Mouse (Mus musculus) WW6 (cell line): ENCODE results near the gene Btd.
"Not testable (repeated sequence)": the region's sequence is repeated elsewhere in the genome, so short reads cannot be mapped to it uniquely, and the experiment has no call there.

Source experiments
- DNase-seq: peaks from one replicate; pipeline ENCODE4 v3.0.0-alpha.2; 2013; ENCODE audit warnings: low read depth, low spot score

Btd gene

GRCm38 (mm10) chr14:31640890-31641505 is at the start of gene Btd, which contains the start of gene Hacl1:
Btd (plus strand) TSS chr14:31641028.
Hacl1 (minus strand) TSS chr14:31641286.
- DNase-seq: peak; percentile 76

GRCm38 (mm10) chr14:31591243-31591642 is 49.6 kb upstream of the Btd start, which contains the start of gene Colq:
Colq (minus strand) TSS chr14:31591343.
- no peak for DNase-seq

DNA sequence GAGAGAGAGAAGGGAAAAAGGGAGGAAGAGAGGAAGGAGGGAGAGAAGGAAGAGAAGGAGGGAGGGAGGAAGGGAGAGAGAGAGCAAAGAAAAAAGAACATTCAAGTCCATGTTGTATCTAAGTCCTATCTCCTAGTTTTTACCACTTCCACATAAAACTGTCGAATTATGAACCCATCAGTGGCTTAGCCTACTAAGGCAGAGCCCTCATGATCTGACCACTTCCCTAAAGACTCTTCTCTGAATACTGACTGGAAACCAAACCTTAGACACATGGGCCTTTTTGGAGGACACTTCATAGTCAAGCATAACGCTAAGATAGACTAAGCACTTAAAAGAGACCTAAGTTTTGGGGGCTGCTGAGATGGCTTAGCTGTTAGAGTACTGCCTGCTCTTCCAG is 47.8 kb upstream of the Btd start:
- no peak for DNase-seq

DNA sequence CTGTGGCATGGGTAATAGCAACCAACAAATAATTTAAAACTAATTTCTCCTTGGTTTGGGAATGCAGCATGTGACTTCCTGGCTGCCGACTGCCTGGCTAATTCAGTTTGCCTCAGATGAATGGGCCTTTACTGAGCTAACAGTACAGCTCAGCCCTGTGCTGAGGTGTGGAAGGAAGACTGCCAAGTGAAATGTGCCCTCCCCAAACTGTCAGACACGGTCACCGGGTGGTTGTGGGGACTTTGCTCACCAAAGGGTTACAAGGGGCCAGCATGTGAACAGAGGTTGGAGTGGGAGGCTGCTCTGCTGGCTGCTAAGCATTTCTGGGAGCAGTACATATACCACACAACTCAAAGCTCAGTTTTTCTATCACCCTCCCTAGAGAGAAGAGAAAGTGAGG is 46.1 kb upstream of the Btd start:
- no peak for DNase-seq

DNA sequence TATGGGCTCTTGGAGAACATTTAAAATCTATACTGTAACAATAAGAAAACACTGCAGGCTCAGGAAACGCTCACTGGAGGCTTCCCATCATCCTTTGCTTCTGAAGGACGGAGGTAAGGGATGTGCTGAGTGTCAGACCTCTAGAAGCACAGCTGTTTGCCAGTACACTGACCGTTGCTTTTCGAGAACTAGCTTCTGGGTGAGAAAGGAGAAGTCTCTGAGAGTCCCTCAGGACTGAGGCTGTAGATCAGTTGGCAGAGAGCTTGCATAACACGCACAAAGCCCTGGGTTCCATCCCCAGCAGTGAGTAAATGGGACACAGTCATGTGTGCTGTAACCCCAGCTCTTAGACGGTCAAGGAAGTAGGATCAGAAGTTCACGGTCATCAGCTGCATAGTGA is 44.4 kb upstream of the Btd start:
- no peak for DNase-seq

DNA sequence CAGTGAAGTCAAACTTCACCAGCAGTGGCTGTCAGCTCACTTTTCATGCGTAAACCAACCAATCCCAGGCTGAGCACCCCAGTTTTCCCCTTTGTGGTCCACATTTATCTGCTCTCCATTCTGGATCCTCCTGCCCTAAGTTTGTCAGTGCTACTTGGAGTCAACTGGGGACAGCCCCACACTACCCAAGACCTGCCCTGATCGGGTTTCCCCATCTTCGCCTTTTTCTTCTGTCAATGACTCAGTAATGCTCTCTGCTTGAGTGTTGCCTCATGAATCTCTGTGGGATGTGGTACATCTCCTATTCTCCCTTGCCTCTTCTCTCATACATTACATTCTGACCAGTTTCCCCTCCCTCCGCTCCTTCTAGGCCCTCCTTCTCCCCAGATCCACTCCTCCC is 43.4 kb upstream of the Btd start:
- no peak for DNase-seq

GRCm38 (mm10) chr14:31601908-31602615 is 38.8 kb upstream of the Btd start:
- DNase-seq: no peak

- DNase-seq: not testable (repeated sequence)
Measured at GRCm38 (mm10) chr14:31602616-31602979, 38.2 kb upstream of the Btd start.

GRCm38 (mm10) chr14:31604916-31605315 is 35.9 kb upstream of the Btd start:
- DNase-seq: no peak

DNA sequence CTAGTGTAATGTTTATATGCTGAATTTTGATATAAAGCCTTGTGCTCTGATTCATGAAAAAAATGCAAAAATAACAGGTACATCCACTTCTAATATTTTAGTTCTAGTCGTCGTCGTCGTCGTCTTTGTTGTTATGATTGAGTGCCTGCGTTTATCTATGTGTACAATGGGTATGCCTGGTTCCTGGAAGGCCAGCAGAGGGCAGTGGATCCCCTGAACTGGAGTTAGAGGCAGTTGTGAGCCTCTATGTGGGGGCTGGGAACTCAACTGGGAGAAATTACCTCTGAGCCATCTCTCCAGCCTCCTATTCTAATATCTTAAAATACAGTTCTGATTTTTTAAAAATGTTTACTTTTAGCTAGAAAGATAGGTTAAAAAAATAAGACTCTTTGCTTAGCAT is 35.3 kb upstream of the Btd start:
- DNase-seq: peak; percentile 33

- no peak for DNase-seq
Measured at GRCm38 (mm10) chr14:31611986-31612385, 28.8 kb upstream of the Btd start.

DNA sequence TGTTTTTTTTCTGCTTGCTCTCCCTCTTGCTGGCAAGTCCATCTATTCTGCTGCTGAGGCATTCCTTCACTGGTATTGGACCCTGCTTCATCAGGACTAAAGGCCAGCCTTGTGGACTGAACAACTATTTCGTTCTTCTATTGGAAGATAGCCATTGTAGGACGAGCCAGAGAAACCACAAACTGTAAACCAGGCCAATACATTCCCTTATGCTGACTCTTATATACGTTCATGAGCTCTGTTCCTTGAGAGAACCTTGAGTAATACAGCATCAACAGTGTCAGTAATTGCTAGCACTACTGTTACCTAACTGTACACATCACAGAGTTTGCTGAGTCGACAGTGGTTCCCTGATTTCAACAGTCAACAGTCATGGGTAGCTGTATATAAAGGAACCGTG is 27.2 kb upstream of the Btd start:
- DNase-seq: no peak

- no peak for DNase-seq
Measured at GRCm38 (mm10) chr14:31617204-31617603, 23.6 kb upstream of the Btd start.

DNA sequence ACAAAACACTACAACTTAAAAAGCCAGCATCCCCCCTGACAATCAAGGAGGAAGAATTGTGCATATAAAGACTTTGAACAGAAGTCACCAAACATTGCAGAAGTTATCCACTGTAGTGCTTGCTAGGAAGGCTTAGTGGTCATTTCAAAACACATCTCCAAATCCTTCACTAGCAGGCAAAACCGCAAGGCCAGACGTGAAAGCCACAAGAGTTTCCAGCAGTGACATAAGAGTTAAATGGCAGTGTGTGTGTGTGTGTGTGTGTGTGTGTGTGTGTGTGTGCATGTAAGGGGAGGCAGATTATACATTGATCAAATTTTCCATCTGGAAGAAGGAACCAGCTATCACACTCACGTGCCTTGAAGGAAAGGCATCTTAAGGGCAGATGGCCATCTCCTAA is 22.8 kb upstream of the Btd start:
- no peak for DNase-seq

DNA sequence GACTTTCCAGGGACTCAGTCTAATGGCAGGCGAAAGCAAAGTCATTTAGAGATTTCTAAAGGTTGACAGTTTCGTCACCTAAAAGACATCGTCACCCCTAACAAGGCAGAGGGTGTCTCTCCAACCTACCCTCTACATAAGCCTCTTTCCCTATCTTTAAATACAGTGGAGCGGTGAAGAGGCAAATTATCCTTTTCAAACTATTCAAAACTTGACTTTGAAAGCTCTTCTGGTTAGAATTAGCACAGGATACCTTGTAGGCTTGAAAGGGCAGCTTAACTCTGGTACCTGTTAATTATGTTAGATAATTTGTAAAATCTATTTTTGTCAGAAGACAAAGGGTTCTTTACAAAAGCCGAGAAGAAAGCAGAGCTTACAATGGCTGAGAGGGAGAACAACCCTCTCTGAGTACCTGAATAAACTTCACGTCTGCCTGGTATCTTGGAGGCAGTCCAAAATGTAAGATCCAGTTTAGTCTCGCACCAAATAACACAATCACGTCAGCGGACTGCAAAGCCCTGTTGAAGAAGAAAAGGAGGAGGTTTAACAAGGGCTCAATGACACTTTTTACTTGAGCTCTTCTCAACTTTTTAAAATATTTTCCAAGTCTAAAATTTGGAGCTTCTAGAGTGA is 20.1 kb upstream of the Btd start:
- DNase-seq: no peak

GRCm38 (mm10) chr14:31622748-31623147 is 18.1 kb upstream of the Btd start:
- DNase-seq: no peak

DNA sequence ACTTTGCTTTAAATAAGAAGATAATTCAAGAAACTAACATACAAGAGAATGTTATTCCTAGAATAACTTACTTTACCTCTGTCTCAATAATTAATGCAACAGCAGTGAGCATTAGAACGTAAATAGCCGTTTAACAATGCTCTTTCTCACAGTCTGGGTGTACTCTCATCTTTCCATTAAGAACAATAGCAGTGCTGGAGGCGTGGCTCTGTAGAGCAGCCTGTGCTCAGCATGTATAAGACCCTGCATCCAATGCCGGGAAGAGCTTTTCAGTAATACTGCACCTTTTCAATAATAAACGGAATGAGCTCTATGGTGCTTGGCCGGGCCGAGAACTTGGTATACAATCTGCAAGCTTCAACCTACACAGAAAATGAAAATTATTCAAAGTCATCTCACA is 10.2 kb upstream of the Btd start:
- no peak for DNase-seq

DNA sequence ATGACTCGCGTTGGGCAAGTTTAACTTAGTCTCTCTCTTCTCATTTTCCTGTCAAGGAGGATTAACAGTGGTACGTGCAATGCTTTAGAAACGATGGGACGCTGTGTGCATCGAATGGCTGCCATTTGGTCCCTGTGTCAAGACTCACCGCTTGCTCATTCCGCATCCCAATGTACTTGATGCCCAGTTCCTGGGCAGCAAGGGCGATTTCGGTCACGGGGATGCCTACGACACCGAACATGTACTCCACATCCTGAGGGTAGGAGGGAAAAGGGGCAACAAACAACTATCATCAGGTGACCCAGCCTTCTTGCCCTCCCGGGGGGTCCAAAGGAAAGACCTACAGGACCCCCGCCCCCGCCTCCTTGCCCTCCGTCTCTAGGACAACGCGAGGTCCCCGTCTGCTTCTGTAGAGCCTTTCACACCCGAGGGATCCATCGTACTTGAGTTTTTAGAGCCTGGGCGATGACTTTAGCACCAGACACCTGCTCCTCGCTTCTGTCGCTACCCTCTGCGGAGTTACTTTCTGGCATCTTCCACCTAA is 410 bp upstream of the Btd start, which contains the start of gene Gm49387:
TSS of gene Gm49387 (minus strand) at position 533 of the 544 bp plus-strand sequence.
- no peak for DNase-seq

- DNase-seq: no peak
Measured at GRCm38 (mm10) chr14:31641506-31642155, 803 bp downstream of the Btd start.

DNA sequence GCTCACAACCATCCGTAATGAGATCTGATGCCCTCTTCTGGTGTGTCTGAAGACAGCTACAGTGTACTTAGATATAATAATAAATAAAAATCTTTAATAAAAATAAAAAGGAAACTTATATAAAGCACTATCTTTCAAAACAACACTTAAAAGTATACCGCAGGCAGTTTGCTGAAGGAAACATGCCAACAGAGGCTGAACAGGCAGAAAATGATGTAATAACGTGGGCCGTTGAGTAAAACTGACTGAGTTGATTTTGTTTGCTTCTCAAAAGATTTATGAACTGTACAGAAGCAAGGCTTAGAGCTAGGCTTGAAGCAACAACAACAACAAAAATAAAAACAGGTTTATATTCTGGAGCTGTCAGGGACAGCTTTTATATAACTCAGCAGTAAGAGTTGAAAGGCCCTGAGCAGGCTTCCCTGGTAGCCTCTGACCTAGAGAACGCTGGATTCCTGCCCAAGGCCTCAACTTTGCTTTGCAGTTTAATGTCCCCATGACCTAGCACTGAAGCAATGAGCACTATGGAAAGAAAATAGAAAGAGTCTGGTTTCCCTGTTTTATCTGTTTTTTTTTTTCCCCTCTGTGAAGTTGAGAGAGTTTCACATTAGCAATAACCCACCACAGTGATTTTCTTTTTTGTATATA is 3.5 kb downstream of the Btd start:
- DNase-seq: no peak

DNA sequence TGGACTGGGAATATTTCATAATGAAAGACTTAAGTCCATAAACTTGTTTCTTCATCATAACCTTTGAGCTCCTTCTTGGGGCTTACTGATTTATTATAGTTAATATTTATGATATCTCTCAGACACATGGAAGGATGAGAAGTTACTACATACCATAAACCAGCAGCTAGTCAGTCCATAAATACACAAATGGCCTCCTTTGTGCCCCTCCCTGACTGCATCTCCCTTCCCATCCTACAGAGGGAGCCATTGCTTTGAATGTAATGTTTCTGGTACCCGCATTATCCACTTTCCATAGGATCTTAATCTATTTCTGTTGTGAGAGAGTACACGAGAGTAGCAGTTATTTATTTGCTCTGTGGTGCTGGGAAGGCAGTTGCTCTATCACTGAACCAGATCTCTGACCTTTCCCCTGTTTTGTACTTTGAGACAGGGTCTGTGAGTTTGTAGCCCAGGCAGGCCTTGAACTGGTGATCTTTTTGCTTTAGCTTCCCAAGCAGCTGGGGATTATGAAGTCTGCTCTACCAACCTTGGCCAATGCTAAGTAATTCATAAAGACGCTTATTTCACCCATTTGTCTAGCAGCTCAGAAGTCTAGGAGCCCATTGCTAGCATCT is 4.2 kb downstream of the Btd start:
- no peak for DNase-seq
